Mouse (Mus musculus) small intestine, adult 2 months (tissue): ENCODE measurements around the gene Mrtfa. TPM values are rescaled to one million over a fixed set of nuclear protein-coding genes. Genes with fewer than 3 reads are reported as not detected.

Experiments
- H3K27ac ChIP-seq: fragments of 200-500 bp; 2 replicates; pipeline ENCODE4 v1.5.1; 2012; ENCODE audit warnings: low read depth, low read length, control low read depth, inconsistent platforms; ENCODE audit not compliant: insufficient read depth
- H3K27me3 ChIP-seq: fragments of 200-500 bp; 2 replicates; pipeline ENCODE4 v1.6.1; 2012; ENCODE audit warnings: mild to moderate bottlenecking, moderate library complexity, low read length, inconsistent platforms; ENCODE audit not compliant: control insufficient read depth, insufficient read depth
- H3K36me3 ChIP-seq: fragments of 200-500 bp; 2 replicates; pipeline ENCODE4 v1.6.1; 2012; ENCODE audit warnings: mild to moderate bottlenecking, low read length, control low read depth, inconsistent platforms; ENCODE audit not compliant: control insufficient read depth, insufficient read depth
- H3K4me1 ChIP-seq: fragments of 200-500 bp; 2 replicates; pipeline ENCODE4 v1.6.1; 2012; ENCODE audit warnings: low read length, inconsistent platforms, mixed read lengths; ENCODE audit not compliant: control insufficient read depth, insufficient read depth, insufficient read length
- H3K4me3 ChIP-seq: fragments of 200-500 bp; 2 replicates; pipeline ENCODE4 v1.5.1; 2012; ENCODE audit warnings: low read depth, mild to moderate bottlenecking, control low read depth, inconsistent platforms, low read length, moderate library complexity
- CTCF ChIP-seq: fragments of 200-500 bp; IDR thresholded peaks from 2 replicates; pipeline ENCODE4 v1.5.1; 2012; ENCODE audit warnings: low read depth, mild to moderate bottlenecking, control low read depth, inconsistent platforms, low read length, moderate library complexity, mixed read lengths; ENCODE audit not compliant: insufficient replicate concordance, insufficient read length; ENCODE audit errors: extremely low read depth
- POLR2A ChIP-seq: fragments of 200-500 bp; IDR thresholded peaks from 2 replicates; pipeline ENCODE4 v1.6.1; 2012; ENCODE audit warnings: low read depth, mild to moderate bottlenecking, control low read depth, inconsistent platforms, low read length, moderate library complexity
- WGBS: fragments of 180-500 bp; shearing (Covaris S2); methylation state at CpG from one replicate; pipeline ENCODE4 v1.1.7; 2018; 5-methylcytosine and 5-hydroxymethylcytosine counted together
- polyA plus RNA-seq: library from polyadenylated mRNA; depleted of rRNA; stranded (reverse); fragments of >200 nt; gene quantifications from 2 replicates; pipeline ENCODE4 v1.2.3, GENCODE M21; 2012

Mrtfa gene
- polyA plus RNA-seq, 1 experiment = 34.5 TPM

DNA sequence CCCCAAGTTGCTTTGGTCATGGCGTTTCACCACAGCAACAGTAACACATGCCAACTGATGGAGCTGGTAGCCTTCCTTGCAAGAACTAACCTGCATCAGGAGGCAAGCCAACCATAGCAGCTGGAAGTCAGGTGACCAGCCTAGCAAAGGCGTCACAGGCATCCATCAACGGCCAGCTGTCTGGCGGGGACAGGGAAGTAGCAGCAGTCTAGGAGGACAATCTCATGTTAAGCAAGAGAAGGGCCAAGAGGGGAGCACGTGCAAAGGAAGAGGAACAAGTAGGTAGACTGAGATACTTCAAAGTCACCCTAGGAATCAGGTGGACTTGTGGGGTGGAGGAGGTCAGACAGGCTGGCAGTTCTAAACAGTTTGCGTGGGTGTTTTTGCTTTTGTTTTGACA is 28.5 kb upstream of the Mrtfa start:
- WGBS = 34% methylated on average over 6 of the region's 6 CpGs
- no peak overlapping the region for H3K4me3 ChIP-seq
- no peak overlapping the region for H3K27ac ChIP-seq
- no peaks in the 10 kb centered on the region for H3K27me3 ChIP-seq
- no peaks in the 10 kb centered on the region for H3K36me3 ChIP-seq
- H3K4me1 ChIP-seq = no peaks in the 10 kb centered on the region
- TF ChIP-seq POLR2A = no peak
- TF ChIP-seq CTCF = no peak

DNA sequence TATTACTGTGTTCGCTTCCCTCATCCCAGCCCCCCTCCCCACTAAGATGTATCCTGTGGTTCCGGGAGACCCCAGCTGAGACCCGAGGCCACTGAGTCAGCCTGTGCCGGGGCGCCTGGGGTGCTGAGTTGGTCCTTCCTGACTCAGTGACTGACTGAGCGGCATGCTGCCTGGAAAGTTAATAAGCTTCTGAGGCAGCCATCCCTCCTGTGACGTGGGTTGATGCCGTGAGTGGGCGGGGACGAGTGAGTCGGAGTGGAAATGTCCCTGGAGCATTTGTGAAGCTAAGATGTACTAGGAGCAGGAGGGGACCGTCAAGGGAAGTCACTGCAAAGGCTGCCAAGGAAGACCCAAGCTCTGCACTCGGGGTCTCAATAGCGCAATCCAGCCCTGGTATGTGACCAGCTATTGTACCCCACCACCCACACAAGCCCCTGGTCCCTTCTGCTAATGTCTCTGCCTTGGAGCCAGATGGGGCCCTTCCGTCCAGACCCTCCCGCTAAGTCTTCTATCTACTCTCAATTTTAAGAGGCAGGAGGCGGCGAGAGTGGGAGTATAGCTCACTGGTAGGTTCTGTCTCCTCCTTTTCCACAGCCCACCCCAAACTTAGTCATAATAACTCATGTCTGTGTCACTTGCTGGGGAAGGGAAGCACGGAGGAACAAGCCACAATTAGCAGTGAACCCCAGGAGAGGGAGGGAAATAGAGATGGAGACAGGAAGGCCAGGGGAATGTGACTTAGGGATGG is 26.5 kb upstream of the Mrtfa start:
- no peak for TF ChIP-seq POLR2A
- no peak for TF ChIP-seq CTCF
- no peaks in the 10 kb centered on the region for H3K36me3 ChIP-seq
- H3K27ac ChIP-seq = no peak overlapping the region
- no peak overlapping the region for H3K4me3 ChIP-seq
- peaks cover 5% of the 10 kb centered on the region; the same call in 1 of the 2 replicates for H3K4me1 ChIP-seq
- no peaks in the 10 kb centered on the region for H3K27me3 ChIP-seq
- WGBS = 84% methylated on average over 19 of the region's 19 CpGs

DNA sequence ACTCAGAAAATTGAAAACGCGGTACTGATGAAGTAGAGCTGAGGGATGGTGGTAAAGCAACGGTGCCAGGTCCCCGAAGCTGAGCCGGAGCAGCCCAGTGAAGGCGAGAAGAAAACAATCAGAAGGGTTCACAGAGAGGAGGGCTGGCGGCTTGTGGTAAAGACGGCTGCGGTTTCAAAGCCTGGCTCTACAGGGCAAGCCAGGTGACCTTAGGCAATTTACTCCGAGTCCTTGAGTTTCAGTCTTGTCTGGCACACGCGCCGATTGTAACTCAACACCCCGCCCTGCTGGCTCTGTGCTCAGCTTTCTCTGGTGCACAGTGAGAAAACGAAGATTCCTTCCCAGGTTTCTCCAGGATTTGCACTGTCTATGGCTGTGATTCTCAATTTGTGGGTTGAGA is 22.4 kb upstream of the Mrtfa start:
- WGBS = 26% methylated on average over 15 of the region's 15 CpGs
- no peaks in the 10 kb centered on the region for H3K36me3 ChIP-seq
- no peak overlapping the region for H3K4me3 ChIP-seq
- TF ChIP-seq POLR2A (no peak), CTCF (no peak)
- H3K4me1 ChIP-seq = peaks cover 5% of the 10 kb centered on the region; the same call in 1 of the 2 replicates
- no peaks in the 10 kb centered on the region for H3K27me3 ChIP-seq
- no peak overlapping the region for H3K27ac ChIP-seq

DNA sequence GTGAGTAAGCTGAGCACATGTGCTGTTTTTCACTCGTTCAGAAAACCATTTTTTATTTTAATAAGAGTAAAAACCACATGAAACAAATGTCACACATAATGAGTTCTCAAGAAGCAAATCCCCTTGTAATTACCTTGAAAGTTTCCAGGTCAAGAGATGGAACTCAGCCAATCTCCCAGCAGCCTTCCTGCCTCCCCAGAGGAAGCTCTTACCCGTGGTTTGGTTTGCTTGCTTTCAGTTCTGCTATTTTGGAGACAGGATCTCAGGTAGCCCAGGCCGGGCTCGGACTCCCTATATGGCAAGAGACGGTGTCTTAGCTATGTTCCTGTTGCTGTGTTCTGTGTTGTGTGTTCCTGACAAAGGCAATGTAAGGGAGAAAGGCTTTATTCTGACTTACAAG is 19.9 kb upstream of the Mrtfa start:
- 59% methylated on average over 5 of the region's 5 CpGs for WGBS
- H3K27ac ChIP-seq = no peak overlapping the region
- H3K27me3 ChIP-seq = no peaks in the 10 kb centered on the region
- TF ChIP-seq POLR2A (no peak), CTCF (no peak)
- H3K4me3 ChIP-seq = no peak overlapping the region
- H3K36me3 ChIP-seq = no peaks in the 10 kb centered on the region
- H3K4me1 ChIP-seq = peaks cover 5% of the 10 kb centered on the region; the same call in 1 of the 2 replicates

DNA sequence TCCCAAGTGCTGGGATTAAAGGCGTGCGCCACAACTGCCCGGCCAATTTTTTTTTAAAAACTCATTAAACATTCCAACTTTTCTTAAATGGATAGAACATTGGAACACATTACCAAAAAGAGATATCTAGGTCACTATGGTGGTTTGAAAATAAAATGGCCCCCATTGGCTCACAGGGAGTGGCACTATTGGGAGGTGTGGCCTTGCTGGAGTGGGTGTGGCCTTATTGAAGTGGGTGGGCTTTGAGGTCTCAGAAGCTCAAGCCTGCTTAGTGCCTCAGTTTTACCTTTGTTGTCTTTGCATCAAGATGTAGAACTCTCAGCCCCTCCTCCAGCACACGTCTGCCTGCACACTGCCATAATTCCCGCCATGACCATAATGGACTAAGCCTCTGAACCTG is 11.9 kb upstream of the Mrtfa start:
- H3K4me3 ChIP-seq = no peak overlapping the region
- no peaks in the 10 kb centered on the region for H3K27me3 ChIP-seq
- H3K36me3 ChIP-seq = no peaks in the 10 kb centered on the region
- H3K27ac ChIP-seq = no peak overlapping the region
- H3K4me1 ChIP-seq = peaks cover 5% of the 10 kb centered on the region; the same call in 1 of the 2 replicates
- TF ChIP-seq POLR2A = no peak
- TF ChIP-seq CTCF = no peak
- WGBS = 93% methylated on average over 5 of the region's 5 CpGs

DNA sequence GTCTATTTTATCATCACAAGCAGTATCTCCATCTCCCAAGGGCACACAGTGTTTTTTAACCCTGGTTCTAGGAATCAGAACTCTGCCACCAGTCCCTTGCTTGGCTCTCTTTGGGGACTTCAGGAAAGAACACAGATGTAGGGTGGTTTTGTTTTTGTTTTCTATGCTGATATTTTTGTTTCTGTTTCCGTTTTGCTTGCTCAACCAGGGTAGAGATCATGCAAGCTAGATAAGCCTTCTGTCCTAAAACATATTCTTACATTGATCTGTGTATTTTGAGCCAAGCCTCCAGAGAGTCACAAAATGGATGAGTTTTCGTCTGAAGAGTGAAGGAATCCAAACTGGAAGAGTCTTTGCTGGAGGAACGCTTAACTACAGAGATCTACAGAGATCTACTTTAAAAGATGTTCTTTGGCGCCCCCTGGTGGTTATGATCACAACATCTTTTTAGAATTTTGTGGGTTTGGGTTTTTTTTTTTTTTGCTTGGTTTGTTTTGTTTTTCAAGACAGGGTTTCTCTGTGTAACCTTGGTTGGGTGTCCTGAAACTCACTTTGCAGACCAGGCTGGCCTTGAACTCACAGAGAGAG is 8.9 kb upstream of the Mrtfa start:
- Histone ChIP-seq H3K27ac (no peak overlapping the region; the same call in 1 of the 2 replicates), H3K36me3 (no peaks in the 10 kb centered on the region), H3K4me3 (no peak overlapping the region), H3K4me1 (peaks cover 5% of the 10 kb centered on the region; the same call in 1 of the 2 replicates), H3K27me3 (no peaks in the 10 kb centered on the region)
- 6% methylated on average over 4 of the region's 4 CpGs for WGBS
- TF ChIP-seq CTCF = no peak
- TF ChIP-seq POLR2A = no peak

DNA sequence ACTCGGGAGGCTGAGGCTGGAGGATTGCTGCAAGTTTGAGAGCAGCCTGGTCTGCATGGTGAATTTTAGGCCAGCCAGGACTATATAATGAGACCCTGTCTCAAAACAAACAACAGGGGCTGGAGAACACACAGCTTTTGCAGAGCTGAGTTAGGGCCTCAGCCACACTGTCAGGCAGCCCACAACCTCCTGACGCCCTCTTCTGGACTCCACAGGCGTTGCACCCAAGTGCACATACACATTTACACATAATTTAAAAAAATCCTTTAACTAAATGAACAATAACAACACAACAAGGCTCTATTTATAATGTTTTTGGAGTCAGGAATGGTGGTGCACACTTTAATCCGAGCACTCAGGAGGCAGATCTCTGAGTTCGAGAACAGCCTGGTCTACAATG is 7.9 kb upstream of the Mrtfa start:
- WGBS = 96% methylated on average over 5 of the region's 5 CpGs
- Histone ChIP-seq H3K36me3 (no peaks in the 10 kb centered on the region), H3K4me3 (no peak overlapping the region), H3K27ac (no peak overlapping the region), H3K4me1 (peaks cover 5% of the 10 kb centered on the region; the same call in 1 of the 2 replicates), H3K27me3 (no peaks in the 10 kb centered on the region)
- TF ChIP-seq CTCF (no peak), POLR2A (no peak)

DNA sequence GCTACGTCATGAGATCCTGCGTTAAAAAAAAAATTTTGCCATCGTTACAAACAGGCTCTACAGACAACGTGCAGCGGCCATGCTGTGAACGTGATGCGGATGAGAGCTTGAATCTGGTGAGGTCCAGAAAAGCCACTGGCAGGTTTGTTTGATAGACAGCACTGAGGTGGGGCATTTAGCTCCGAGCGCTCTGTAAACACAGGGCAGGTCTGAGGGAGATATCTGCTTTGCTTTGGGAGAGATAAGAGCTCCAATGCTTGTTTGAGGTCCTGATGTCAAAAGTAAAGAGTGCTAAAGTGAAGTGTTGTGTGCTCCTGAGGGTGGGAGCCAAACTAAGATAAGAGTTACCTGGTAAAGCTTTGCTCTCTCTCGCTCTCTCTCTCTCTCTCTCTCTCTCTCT is 6.6 kb upstream of the Mrtfa start:
- TF ChIP-seq CTCF (no peak), POLR2A (no peak)
- no peak overlapping the region for H3K27ac ChIP-seq
- no peak overlapping the region for H3K4me3 ChIP-seq
- 47% methylated on average over 10 of the region's 10 CpGs for WGBS
- peaks cover 7% of the 10 kb centered on the region; the same call in 1 of the 2 replicates for H3K4me1 ChIP-seq
- H3K36me3 ChIP-seq = no peaks in the 10 kb centered on the region
- no peaks in the 10 kb centered on the region for H3K27me3 ChIP-seq
